Mouse (Mus musculus): ENCODE results near the gene Stxbp1. TPM values are rescaled to one million over a fixed set of nuclear protein-coding genes. Genes with fewer than 3 reads are reported as not detected.

Gene Stxbp1
- polyA plus RNA-seq, 1 experiment from 2014 or later = 357 TPM

DNA sequence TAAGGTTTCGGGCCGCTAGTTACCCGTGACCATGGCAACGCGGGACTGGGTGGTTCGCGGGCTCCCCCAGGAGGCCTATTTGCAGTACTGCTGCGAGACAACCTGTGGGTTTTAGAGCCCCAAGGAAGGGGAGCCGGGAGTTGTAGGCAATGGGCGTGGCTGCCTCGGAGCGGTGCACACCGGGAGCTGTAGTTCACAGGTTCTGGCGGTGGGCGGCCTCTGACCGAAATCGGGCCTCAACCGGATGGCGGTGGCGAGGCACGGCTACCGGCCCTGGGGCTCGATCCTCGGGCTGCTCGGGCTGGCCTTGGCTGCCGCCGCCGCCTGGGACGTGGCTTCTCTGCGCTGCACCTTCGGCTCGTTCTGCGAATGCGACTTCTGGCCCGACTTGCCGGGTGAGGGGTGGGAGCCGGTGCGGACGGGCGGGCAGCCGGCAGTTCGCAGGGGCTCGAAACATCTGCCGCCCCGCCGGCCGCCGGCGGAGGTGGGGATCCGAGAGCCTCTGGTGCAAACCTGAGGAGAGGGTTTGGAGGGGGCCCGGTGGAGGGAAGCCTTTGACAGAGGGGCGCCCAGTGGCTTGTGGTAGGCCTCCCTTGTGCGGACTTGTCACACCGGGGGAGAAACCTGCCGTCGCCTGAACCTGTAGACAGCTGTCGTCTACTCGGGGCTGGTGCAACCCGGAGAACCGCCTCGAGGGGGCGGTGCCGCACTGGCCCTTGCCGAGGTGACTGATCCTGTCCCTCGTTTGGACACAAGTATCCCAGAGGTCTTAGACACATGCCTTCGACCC, 89.8 kb downstream of the Stxbp1 start, which contains the start of gene Tor2a:
Gene Tor2a, plus strand, starts transcription at position 179 of the 790 bp plus-strand sequence.
- no peaks in the 10 kb centered on the region for H3K27me3 ChIP-seq (replicated peaks; ENCODE audit: control insufficient read depth, insufficient read depth, low read length)
- no peaks in the 10 kb centered on the region for H3K9me3 ChIP-seq (ENCODE audit: control insufficient read depth, low read length)
- peak within 1 kb of the TSS; percentile 51 for H3K4me3 ChIP-seq (ENCODE audit: low read length)
- H3K4me1 ChIP-seq (ENCODE audit: control insufficient read depth, insufficient read depth, low read depth, low read length) = peaks cover 8% of the 10 kb centered on the region
- under 1% methylated on average over 60 of the region's 66 CpGs for whole genome bisulfite sequencing
- peak within 1 kb of the TSS; percentile 70 for H3K9ac ChIP-seq (ENCODE audit: low read depth, low read length)
- peaks cover 35% of the 10 kb centered on the region for H3K36me3 ChIP-seq (ENCODE audit: control insufficient read depth, insufficient read depth, low read length)
- H3K4me2 ChIP-seq (ENCODE audit: low read length) = peak within 1 kb of the TSS; percentile 61
- peak within 1 kb of the TSS; percentile 80 for H3K27ac ChIP-seq (ENCODE audit: low read depth, low read length)
- ATAC-seq = peak; percentile 93

DNA sequence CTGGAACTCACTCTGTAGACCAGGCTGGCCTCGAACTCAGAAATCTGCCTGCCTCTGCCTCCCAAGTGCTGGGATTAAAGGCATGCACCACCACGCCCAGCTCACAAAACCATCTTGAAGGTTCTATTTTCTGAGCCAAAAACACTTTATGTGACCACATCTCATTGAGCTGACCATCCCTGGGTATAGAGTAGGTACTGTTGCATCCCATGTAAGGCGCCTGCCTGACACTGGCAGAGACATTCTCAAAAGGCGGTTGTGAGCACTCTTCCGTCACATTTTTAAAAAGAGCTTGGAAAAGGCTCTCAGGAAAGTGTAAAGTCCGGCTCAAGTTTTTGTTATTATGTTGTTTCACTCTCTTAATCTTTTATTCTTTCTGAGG, 90.4 kb downstream of the Stxbp1 start:
- H3K27ac ChIP-seq (ENCODE audit: low read depth, low read length) = peak overlapping the region; percentile 49; the same call in 1 of the 2 replicates

DNA sequence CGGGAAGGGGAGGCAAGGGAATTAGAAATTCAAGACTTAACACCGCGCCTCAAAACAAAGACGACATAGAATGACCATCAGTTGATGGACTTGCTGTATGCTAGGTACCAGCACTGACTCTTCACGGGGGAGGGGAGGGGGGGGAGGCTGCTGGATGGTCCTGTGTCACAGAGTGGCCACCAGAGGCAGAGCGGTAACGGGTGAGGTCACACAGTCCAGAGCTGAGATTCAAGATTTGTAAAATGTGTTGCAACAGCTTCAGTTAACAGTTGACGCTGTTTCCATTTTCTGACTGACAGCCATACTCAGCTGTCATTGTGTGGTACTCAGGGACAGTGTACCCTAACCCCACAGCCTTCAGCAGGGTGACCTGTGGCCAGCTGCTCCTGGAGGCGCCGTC, 94.9 kb downstream of the Stxbp1 start:
- Histone ChIP-seq H3K27me3 (replicated peaks; ENCODE audit: control insufficient read depth, insufficient read depth, low read length) (no peaks in the 10 kb centered on the region), H3K4me2 (ENCODE audit: low read length) (no peak overlapping the region), H3K4me3 (ENCODE audit: low read length) (no peak overlapping the region), H3K27ac (ENCODE audit: low read depth, low read length) (no peak overlapping the region), H3K36me3 (ENCODE audit: control insufficient read depth, insufficient read depth, low read length) (peaks cover 41% of the 10 kb centered on the region), H3K9me3 (ENCODE audit: control insufficient read depth, low read length) (no peaks in the 10 kb centered on the region), H3K4me1 (ENCODE audit: control insufficient read depth, insufficient read depth, low read depth, low read length) (peaks cover 6% of the 10 kb centered on the region), H3K9ac (ENCODE audit: low read depth, low read length) (no peak overlapping the region)
- WGBS = 61% methylated on average over 10 of the region's 10 CpGs
- ATAC-seq = no peak

More for the DNA sequence above, 90.4 kb downstream of the Stxbp1 start:
- peak overlapping the region; percentile 61 for H3K4me2 ChIP-seq (ENCODE audit: low read length)
- H3K9ac ChIP-seq (ENCODE audit: low read depth, low read length) = no peak overlapping the region
- peaks cover 8% of the 10 kb centered on the region for H3K4me1 ChIP-seq (ENCODE audit: control insufficient read depth, insufficient read depth, low read depth, low read length)
- H3K27me3 ChIP-seq (replicated peaks; ENCODE audit: control insufficient read depth, insufficient read depth, low read length) = no peaks in the 10 kb centered on the region
- peaks cover 32% of the 10 kb centered on the region for H3K36me3 ChIP-seq (ENCODE audit: control insufficient read depth, insufficient read depth, low read length)
- 22% methylated on average over 5 of the region's 6 CpGs for WGBS
- no peaks in the 10 kb centered on the region for H3K9me3 ChIP-seq (ENCODE audit: control insufficient read depth, low read length)
- ATAC-seq = peak; percentile 34; the same call in 1 of the 2 replicates
- peak overlapping the region; percentile 51 for H3K4me3 ChIP-seq (ENCODE audit: low read length)

DNA sequence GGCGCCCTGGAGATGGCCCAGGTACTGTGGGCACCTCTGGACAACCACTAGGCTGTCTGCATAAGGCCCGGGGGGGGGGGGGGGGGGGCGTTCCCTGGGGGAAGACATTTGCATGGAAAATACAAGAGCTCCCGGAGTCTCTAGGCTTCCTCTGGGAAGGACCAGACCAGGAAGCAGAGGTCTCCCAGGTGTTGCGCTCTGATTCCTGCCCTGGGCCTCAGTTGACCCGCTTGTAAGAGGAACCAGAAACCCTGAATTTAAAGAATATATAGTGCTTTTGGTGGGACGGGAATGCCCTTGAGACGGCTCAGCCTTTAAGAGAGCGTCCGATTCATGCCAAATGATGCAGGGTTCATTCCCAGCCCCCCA, 95.4 kb downstream of the Stxbp1 start:
- Histone ChIP-seq H3K27me3 (replicated peaks; ENCODE audit: control insufficient read depth, insufficient read depth, low read length) (no peaks in the 10 kb centered on the region), H3K4me2 (ENCODE audit: low read length) (peak overlapping the region; percentile 54), H3K4me3 (ENCODE audit: low read length) (peak overlapping the region; percentile 28), H3K9me3 (ENCODE audit: control insufficient read depth, low read length) (no peaks in the 10 kb centered on the region), H3K9ac (ENCODE audit: low read depth, low read length) (no peak overlapping the region), H3K36me3 (ENCODE audit: control insufficient read depth, insufficient read depth, low read length) (peaks cover 46% of the 10 kb centered on the region), H3K27ac (ENCODE audit: low read depth, low read length) (no peak overlapping the region; the same call in 1 of the 2 replicates), H3K4me1 (ENCODE audit: control insufficient read depth, insufficient read depth, low read depth, low read length) (peaks cover 6% of the 10 kb centered on the region)
- no peak for ATAC-seq
- WGBS = 25% methylated on average over 9 of the region's 10 CpGs

DNA sequence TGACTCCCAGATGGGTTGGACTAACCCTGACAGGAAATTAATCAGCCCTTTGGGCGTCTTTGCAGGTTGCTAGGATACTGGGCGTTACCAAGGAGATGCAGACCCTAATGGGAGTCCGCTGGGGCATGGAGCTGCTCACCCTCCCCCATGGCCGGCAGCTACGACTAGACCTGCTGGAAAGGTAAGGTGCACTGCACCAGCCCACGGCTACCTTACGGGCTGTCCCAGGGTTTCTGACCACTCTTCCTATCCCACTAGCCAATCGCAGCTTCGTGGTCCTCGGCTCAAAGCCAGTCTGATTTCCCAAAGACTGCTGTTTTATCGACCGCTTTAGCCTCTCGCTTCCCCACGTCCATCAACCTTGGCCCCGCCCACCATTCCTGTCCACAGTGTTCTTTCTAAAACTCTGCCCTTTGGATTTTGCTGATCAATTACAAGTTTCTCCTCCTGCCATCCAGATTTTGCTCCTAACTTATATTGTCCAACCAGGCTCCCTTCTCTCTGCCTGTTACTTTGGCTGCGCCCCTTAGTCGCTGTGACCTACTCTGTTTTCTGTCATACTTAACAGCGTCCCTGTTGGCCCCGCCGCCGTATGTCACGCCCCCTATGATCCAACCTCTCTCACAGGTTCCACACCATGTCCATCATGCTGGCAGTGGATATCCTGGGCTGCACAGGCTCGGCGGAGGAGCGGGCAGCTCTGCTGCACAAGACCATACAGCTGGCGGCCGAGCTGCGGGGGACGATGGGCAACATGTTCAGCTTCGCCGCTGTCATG, 96.0 kb downstream of the Stxbp1 start:
- peak overlapping the region; percentile 38; the same call in 1 of the 2 replicates for H3K9ac ChIP-seq (ENCODE audit: low read depth, low read length)
- no peaks in the 10 kb centered on the region for H3K9me3 ChIP-seq (ENCODE audit: control insufficient read depth, low read length)
- peak overlapping the region; percentile 28 for H3K4me3 ChIP-seq (ENCODE audit: low read length)

DNA sequence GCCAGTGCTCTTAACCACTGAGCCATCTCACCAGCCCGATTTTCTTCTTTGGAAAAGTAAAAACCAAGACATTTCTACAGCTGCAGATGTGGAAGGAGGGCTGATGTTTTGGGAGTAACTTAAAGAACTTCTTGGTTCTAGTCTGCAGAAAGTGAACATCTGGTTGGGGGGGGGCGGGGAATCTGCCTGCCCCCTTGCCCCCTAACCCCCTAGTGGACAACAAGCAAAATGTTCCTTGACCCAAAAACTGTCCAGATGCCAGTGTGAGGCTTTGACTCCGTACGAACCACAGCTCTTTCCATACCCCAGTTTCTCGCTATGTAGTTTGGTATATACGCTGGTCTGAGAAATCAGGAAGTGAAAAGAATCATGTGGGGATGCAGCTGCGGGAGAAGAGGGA, 96.8 kb downstream of the Stxbp1 start:
- peaks cover 58% of the 10 kb centered on the region for H3K36me3 ChIP-seq (ENCODE audit: control insufficient read depth, insufficient read depth, low read length)
- H3K27ac ChIP-seq (ENCODE audit: low read depth, low read length) = no peak overlapping the region
- no peak overlapping the region for H3K4me2 ChIP-seq (ENCODE audit: low read length)
- ATAC-seq = no peak
- H3K9ac ChIP-seq (ENCODE audit: low read depth, low read length) = no peak overlapping the region
- no peak overlapping the region for H3K4me3 ChIP-seq (ENCODE audit: low read length)
- no peaks in the 10 kb centered on the region for H3K9me3 ChIP-seq (ENCODE audit: control insufficient read depth, low read length)
- peaks cover 6% of the 10 kb centered on the region for H3K4me1 ChIP-seq (ENCODE audit: control insufficient read depth, insufficient read depth, low read depth, low read length)
- H3K27me3 ChIP-seq (replicated peaks; ENCODE audit: control insufficient read depth, insufficient read depth, low read length) = no peaks in the 10 kb centered on the region
- WGBS = 67% methylated on average over 7 of the region's 7 CpGs

More for the DNA sequence above, 96.0 kb downstream of the Stxbp1 start:
- H3K27ac ChIP-seq (ENCODE audit: low read depth, low read length) = peak overlapping the region; percentile 20; the same call in 1 of the 2 replicates
- peaks cover 6% of the 10 kb centered on the region for H3K4me1 ChIP-seq (ENCODE audit: control insufficient read depth, insufficient read depth, low read depth, low read length)
- H3K4me2 ChIP-seq (ENCODE audit: low read length) = peak overlapping the region; percentile 54
- no peaks in the 10 kb centered on the region for H3K27me3 ChIP-seq (replicated peaks; ENCODE audit: control insufficient read depth, insufficient read depth, low read length)
- ATAC-seq = peak; percentile 64
- WGBS = 11% methylated on average over 30 of the region's 31 CpGs
- H3K36me3 ChIP-seq (ENCODE audit: control insufficient read depth, insufficient read depth, low read length) = peaks cover 51% of the 10 kb centered on the region

DNA sequence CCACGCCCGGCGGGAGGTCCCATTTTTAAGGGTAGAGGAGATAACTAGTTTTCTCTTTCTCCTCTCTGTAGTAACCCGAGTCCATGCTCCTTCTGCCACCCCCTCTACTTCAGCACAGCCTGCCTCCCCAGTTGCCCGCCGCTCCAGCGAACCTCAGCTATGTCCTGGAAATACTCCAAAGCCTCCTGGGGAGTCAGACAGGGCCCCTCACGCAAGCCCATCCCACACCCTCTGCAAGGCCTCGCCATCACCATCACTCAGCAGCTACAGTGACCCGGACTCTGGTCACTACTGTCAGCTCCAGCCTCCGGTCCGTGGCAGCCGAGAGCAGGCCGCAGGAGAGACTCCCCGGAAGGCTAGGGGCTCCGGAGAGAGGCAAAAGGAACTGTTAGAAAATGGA, 98.0 kb downstream of the Stxbp1 start:
- peaks cover 6% of the 10 kb centered on the region for H3K4me1 ChIP-seq (ENCODE audit: control insufficient read depth, insufficient read depth, low read depth, low read length)
- WGBS = 88% methylated on average over 16 of the region's 16 CpGs

DNA sequence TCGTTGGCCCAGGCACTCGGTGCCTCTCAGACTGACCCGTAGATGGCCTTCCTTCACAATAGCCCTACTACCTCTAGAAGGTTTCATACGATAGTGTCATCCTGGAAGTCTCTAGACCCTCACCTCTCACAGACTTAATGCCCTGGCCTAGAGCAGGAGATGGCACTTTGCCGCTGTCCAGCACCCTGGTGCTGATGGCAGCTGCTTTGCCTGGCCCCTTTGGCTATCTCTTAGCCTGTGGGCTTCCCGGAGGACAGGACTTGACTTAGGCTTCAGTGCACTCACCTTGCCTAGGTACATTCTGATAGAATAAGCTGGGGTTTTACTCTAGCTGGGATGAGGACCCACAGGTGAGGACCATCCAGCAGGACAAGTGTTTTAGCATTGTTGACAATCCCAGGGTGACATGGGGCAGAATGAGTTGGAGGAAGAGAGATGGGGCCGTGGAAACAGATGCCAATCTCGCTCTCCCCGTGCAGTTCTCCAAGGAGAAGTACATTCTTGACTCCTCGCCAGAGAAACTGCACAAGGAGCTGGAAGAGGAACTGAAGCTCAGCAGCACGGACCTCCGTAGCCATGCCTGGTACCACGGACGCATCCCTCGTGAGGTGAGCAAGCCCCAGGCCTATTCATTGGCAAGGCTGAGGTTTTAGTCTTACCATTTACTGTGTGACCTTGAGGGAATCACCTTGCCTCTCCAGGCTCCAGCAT, 102.6 kb downstream of the Stxbp1 start:
- H3K9me3 ChIP-seq (ENCODE audit: control insufficient read depth, low read length) = no peaks in the 10 kb centered on the region
- no peak overlapping the region for H3K4me3 ChIP-seq (ENCODE audit: low read length)
- no peaks in the 10 kb centered on the region for H3K27me3 ChIP-seq (replicated peaks; ENCODE audit: control insufficient read depth, insufficient read depth, low read length)
- 73% methylated on average over 15 of the region's 15 CpGs for WGBS
- peaks cover 19% of the 10 kb centered on the region for H3K4me1 ChIP-seq (ENCODE audit: control insufficient read depth, insufficient read depth, low read depth, low read length)
- ATAC-seq = no peak
- H3K9ac ChIP-seq (ENCODE audit: low read depth, low read length) = no peak overlapping the region; the same call in 1 of the 2 replicates
- H3K27ac ChIP-seq (ENCODE audit: low read depth, low read length) = no peak overlapping the region
- H3K36me3 ChIP-seq (ENCODE audit: control insufficient read depth, insufficient read depth, low read length) = peaks cover 35% of the 10 kb centered on the region
- H3K4me2 ChIP-seq (ENCODE audit: low read length) = no peak overlapping the region

More for the DNA sequence above, 98.0 kb downstream of the Stxbp1 start:
- H3K9me3 ChIP-seq (ENCODE audit: control insufficient read depth, low read length) = no peaks in the 10 kb centered on the region
- ATAC-seq = no peak
- no peak overlapping the region for H3K4me3 ChIP-seq (ENCODE audit: low read length)
- peaks cover 49% of the 10 kb centered on the region for H3K36me3 ChIP-seq (ENCODE audit: control insufficient read depth, insufficient read depth, low read length)
- no peak overlapping the region for H3K27ac ChIP-seq (ENCODE audit: low read depth, low read length)
- H3K27me3 ChIP-seq (replicated peaks; ENCODE audit: control insufficient read depth, insufficient read depth, low read length) = no peaks in the 10 kb centered on the region
- no peak overlapping the region for H3K4me2 ChIP-seq (ENCODE audit: low read length)
- no peak overlapping the region for H3K9ac ChIP-seq (ENCODE audit: low read depth, low read length)

Measured in hindbrain, embryonic 16.5 days (tissue).